Comparison of ENCODE assay signal across 30 mouse cellular contexts in genomic region chr2:27645471-27645870, GRCm38 (mm10). TPM values are rescaled to one million over a fixed set of nuclear protein-coding genes. Genes with fewer than 3 reads are reported as not detected.
DNase-seq lines count a peak whose midpoint lies in the region; ATAC-seq lines count a peak whose summit lies in the region.
"Had no signal": no experiment of that assay in that cellular context is flagged by ENCODE, and none has a peak within 500 bp of the region (broad histone marks: within the 10 kb centered on the region; RNA-seq: fewer than 3 reads in every experiment).

No protein-coding gene starts in this region.

- DNase-seq in heart, adult 8-10 months (ENCODE audit: low spot score): peak; percentile 13
- DNase-seq in hindbrain, embryonic 10.5 days (ENCODE audit: low spot score): no peak
- peak; percentile 83 for DNase-seq in adipocyte (ENCODE audit: low spot score)
- DNase-seq in left cerebral cortex, adult 11 months (ENCODE audit: low spot score): no peak
- DNase-seq: adrenal gland, adult 2 months; B cell, adult 2 months; cerebellum, adult 11-12 months; cerebellum, adult 9-11 months; embryo, embryonic 11 days; kidney, adult 9 months; kidney, postnatal 10 days; layer of hippocampus, postnatal 36 days; right cerebral cortex, postnatal 25 days; thymus, adult 2 months; thymus, postnatal 36 days had no signal

- peaks cover 4% of the 10 kb centered on the region; the same call in 1 of the 2 replicates for H3K9me3 ChIP-seq in heart, embryonic 12.5 days (replicated peaks)
- peaks cover 6% of the 10 kb centered on the region; the same call in 1 of the 2 replicates for H3K9me3 ChIP-seq in hindbrain, embryonic 10.5 days
- H3K9me3 ChIP-seq in hindbrain, embryonic 16.5 days (ENCODE audit: control insufficient read depth, low read length): no peaks in the 10 kb centered on the region
- H3K9me3 ChIP-seq in embryonic facial prominence, embryonic 15.5 days (replicated peaks): no peaks in the 10 kb centered on the region
- H3K9me3 ChIP-seq: forebrain, embryonic 12.5 days; hindbrain, embryonic 12.5 days; limb, embryonic 12.5 days; lung, embryonic 15.5 days; midbrain, embryonic 15.5 days; neural tube, embryonic 15.5 days; stomach, embryonic 15.5 days had no signal

- peaks cover 22% of the 10 kb centered on the region for H3K4me1 ChIP-seq in heart, embryonic 12.5 days (replicated peaks)
- H3K4me1 ChIP-seq in hindbrain, embryonic 10.5 days (replicated peaks): peaks cover 36% of the 10 kb centered on the region
- peaks cover 8% of the 10 kb centered on the region for H3K4me1 ChIP-seq in hindbrain, embryonic 16.5 days (ENCODE audit: control insufficient read depth, insufficient read depth, low read depth, low read length)
- peaks cover 46% of the 10 kb centered on the region for H3K4me1 ChIP-seq in embryonic facial prominence, embryonic 15.5 days

- H3K36me3 ChIP-seq in heart, embryonic 12.5 days: no peaks in the 10 kb centered on the region
- no peaks in the 10 kb centered on the region for H3K36me3 ChIP-seq in hindbrain, embryonic 10.5 days
- H3K36me3 ChIP-seq in hindbrain, embryonic 16.5 days (ENCODE audit: control insufficient read depth, insufficient read depth, low read length): no peaks in the 10 kb centered on the region
- H3K36me3 ChIP-seq in embryonic facial prominence, embryonic 15.5 days: no peaks in the 10 kb centered on the region
- H3K36me3 ChIP-seq: forebrain, embryonic 12.5 days; heart, embryonic 13.5 days; hindbrain, embryonic 12.5 days; limb, embryonic 12.5 days; lung, embryonic 15.5 days; midbrain, embryonic 10.5 days; midbrain, embryonic 15.5 days; neural tube, embryonic 15.5 days; stomach, embryonic 15.5 days had no signal

- 0 out of 2 replicates have a peak, but pooled peaks cover 6% of the 10 kb centered on the region for H3K27me3 ChIP-seq in heart, embryonic 12.5 days (replicated peaks)
- H3K27me3 ChIP-seq in hindbrain, embryonic 10.5 days (ENCODE audit: insufficient read depth, poor library complexity, severe bottlenecking): peaks cover 63% of the 10 kb centered on the region
- no peaks in the 10 kb centered on the region for H3K27me3 ChIP-seq in hindbrain, embryonic 16.5 days (replicated peaks; ENCODE audit: control insufficient read depth, insufficient read depth, low read length)
- no peaks in the 10 kb centered on the region for H3K27me3 ChIP-seq in embryonic facial prominence, embryonic 15.5 days
- H3K27me3 ChIP-seq: limb, embryonic 12.5 days; lung, embryonic 15.5 days; midbrain, embryonic 15.5 days; neural tube, embryonic 15.5 days; stomach, embryonic 15.5 days had no signal

- no peak overlapping the region for H3K4me3 ChIP-seq in heart, embryonic 12.5 days
- no peak overlapping the region for H3K4me3 ChIP-seq in hindbrain, embryonic 10.5 days
- H3K4me3 ChIP-seq in hindbrain, embryonic 16.5 days (ENCODE audit: low read length): no peak overlapping the region
- H3K4me3 ChIP-seq in embryonic facial prominence, embryonic 15.5 days (replicated peaks): no peak overlapping the region
- H3K4me3 ChIP-seq: forebrain, embryonic 12.5 days; heart, embryonic 13.5 days; hindbrain, embryonic 12.5 days; limb, embryonic 12.5 days; lung, embryonic 15.5 days; midbrain, embryonic 10.5 days; midbrain, embryonic 15.5 days; neural tube, embryonic 15.5 days; stomach, embryonic 15.5 days had no signal

- no peak for ATAC-seq in heart, embryonic 12.5 days (ENCODE audit: insufficient number of reproducible peaks, low FRiP score)
- no peak for ATAC-seq in hindbrain, embryonic 16.5 days
- ATAC-seq in embryonic facial prominence, embryonic 15.5 days (ENCODE audit: insufficient number of reproducible peaks, low FRiP score, low TSS enrichment, low read depth): no peak
- ATAC-seq: forebrain, postnatal 0 days; inflammation-experienced regulatory T-cells, adult 6 months; midbrain, embryonic 15.5 days had no signal

- no peak overlapping the region for H3K9ac ChIP-seq in heart, embryonic 12.5 days
- H3K9ac ChIP-seq in hindbrain, embryonic 16.5 days (ENCODE audit: low read depth, low read length): no peak overlapping the region
- H3K9ac ChIP-seq in embryonic facial prominence, embryonic 15.5 days: no peak overlapping the region
- H3K9ac ChIP-seq: forebrain, embryonic 12.5 days; forebrain, postnatal 0 days; hindbrain, embryonic 12.5 days; limb, embryonic 12.5 days; lung, embryonic 15.5 days; midbrain, embryonic 15.5 days; neural tube, embryonic 15.5 days; stomach, embryonic 15.5 days had no signal

- no peak overlapping the region for H3K27ac ChIP-seq in heart, embryonic 12.5 days (ENCODE audit: poor library complexity, severe bottlenecking)
- H3K27ac ChIP-seq in hindbrain, embryonic 10.5 days: peak overlapping the region; percentile 35; the same call in 1 of the 2 replicates
- no peak overlapping the region for H3K27ac ChIP-seq in hindbrain, embryonic 16.5 days (ENCODE audit: low read depth, low read length)
- peak overlapping the region; percentile 70 for H3K27ac ChIP-seq in embryonic facial prominence, embryonic 15.5 days (replicated peaks)
- H3K27ac ChIP-seq: forebrain, embryonic 12.5 days; hindbrain, embryonic 12.5 days; limb, embryonic 12.5 days; lung, embryonic 15.5 days; midbrain, embryonic 10.5 days; midbrain, embryonic 15.5 days; neural tube, embryonic 15.5 days had no signal

- H3K4me2 ChIP-seq in heart, embryonic 12.5 days: no peak overlapping the region
- H3K4me2 ChIP-seq in hindbrain, embryonic 16.5 days (ENCODE audit: low read length): no peak overlapping the region
- H3K4me2 ChIP-seq in embryonic facial prominence, embryonic 15.5 days (replicated peaks): no peak overlapping the region
- H3K4me2 ChIP-seq: forebrain, embryonic 12.5 days; heart, embryonic 13.5 days; hindbrain, embryonic 12.5 days; limb, embryonic 12.5 days; liver, embryonic 11.5 days; lung, embryonic 15.5 days; midbrain, embryonic 15.5 days; neural tube, embryonic 15.5 days; stomach, embryonic 15.5 days had no signal

- 37% methylated on average over 3 of the region's 3 CpGs for WGBS in heart, embryonic 12.5 days
- 65% methylated on average over 3 of the region's 3 CpGs for WGBS in hindbrain, embryonic 10.5 days
- 50% methylated on average over 3 of the region's 3 CpGs for WGBS in hindbrain, embryonic 16.5 days
- WGBS in embryonic facial prominence, embryonic 15.5 days: 29% methylated on average over 3 of the region's 3 CpGs

RNA-seq across cellular contexts. Expression of gene Rxra, which starts 30.8 kb away (rescaled TPM):
- total RNA-seq in heart, adult 8-10 months (2022): 10 to 100 TPM; 50.5 to 61.2 (median 56.9) TPM
- polyA plus RNA-seq in heart, embryonic 12.5 days (2016; fragmentation: Nextera tagmentation; extraction: Ambion mirVana): 7.8 and 8.6 TPM in 2 replicates
- polyA plus RNA-seq in hindbrain, embryonic 10.5 days (2016; fragmentation: Nextera tagmentation; extraction: Ambion mirVana): 10.0 and 10.3 TPM in 2 replicates
- polyA plus RNA-seq in hindbrain, embryonic 16.5 days (2015; fragmentation: Nextera tagmentation; extraction: Ambion mirVana): 3.4 and 4.0 TPM in 2 replicates
- polyA plus RNA-seq in embryonic facial prominence, embryonic 15.5 days (2015; fragmentation: Nextera tagmentation; extraction: Ambion mirVana): 18.7 and 22.4 TPM in 2 replicates

Comparison
In these comparisons a context has a peak if more than half of its experiments do, and no peak if none do; other contexts are left out.
1. H3K27ac ChIP-seq: peak in hindbrain, embryonic 10.5 days (single experiment) and embryonic facial prominence, embryonic 15.5 days (single experiment); none in heart, embryonic 12.5 days (single experiment) and hindbrain, embryonic 16.5 days (single experiment).
2. DNase-seq: peak in heart, adult 8-10 months (single experiment) and adipocyte (single experiment); none in hindbrain, embryonic 10.5 days (single experiment) and left cerebral cortex, adult 11 months (single experiment).